Mouse (Mus musculus) monocyte, adult 2 months (primary cell): ENCODE results near the gene Polr1a.

Source experiments
- DNase-seq, 2 experiments: peaks; one replicate each; pipeline ENCODE4 v3.0.0; 2022; ENCODE audit warnings: low spot score in 2 of 2, low read depth in 1 of 2

Gene Polr1a

GRCm38 (mm10) chr6:71949721-71950120, 40.9 kb downstream of the Polr1a start:
- no peak for DNase-seq

- peak in 1 of 2 experiments; percentile 22 for DNase-seq
Measured at GRCm38 (mm10) chr6:71950592-71950991, 41.7 kb downstream of the Polr1a start.

- no peak for DNase-seq
Measured at GRCm38 (mm10) chr6:71951192-71951591, 42.3 kb downstream of the Polr1a start.

- DNase-seq = no peak
Measured at GRCm38 (mm10) chr6:71962119-71962518, 53.3 kb downstream of the Polr1a start.

- no peak for DNase-seq
Measured at GRCm38 (mm10) chr6:71962706-71963105, 53.9 kb downstream of the Polr1a start.

GRCm38 (mm10) chr6:71963561-71963960, 54.7 kb downstream of the Polr1a start:
- DNase-seq = peak; percentile 34 to 57

- DNase-seq = no peak
Measured at GRCm38 (mm10) chr6:71966683-71967303, 57.9 kb downstream of the Polr1a start.

GRCm38 (mm10) chr6:71967847-71968246, 59.0 kb downstream of the Polr1a start:
- no peak for DNase-seq

- DNase-seq = no peak
Measured at GRCm38 (mm10) chr6:71969459-71969858, 60.6 kb downstream of the Polr1a start.

- DNase-seq = no peak
Measured at GRCm38 (mm10) chr6:71970154-71970553, 61.3 kb downstream of the Polr1a start.

GRCm38 (mm10) chr6:71976592-71976991, 67.7 kb downstream of the Polr1a start:
- DNase-seq = no peak

- DNase-seq = no peak
Measured at GRCm38 (mm10) chr6:71980165-71980564, 71.3 kb downstream of the Polr1a start.

- DNase-seq = no peak
Measured at GRCm38 (mm10) chr6:71980587-71980986, 71.7 kb downstream of the Polr1a start.

- peak; percentile 33 for DNase-seq
Measured at GRCm38 (mm10) chr6:71981450-71981849, 72.6 kb downstream of the Polr1a start.

- no peak for DNase-seq
Measured at GRCm38 (mm10) chr6:71985984-71986383, 77.1 kb downstream of the Polr1a start.

GRCm38 (mm10) chr6:71987546-71988248, 78.8 kb downstream of the Polr1a start:
- DNase-seq = no peak

- DNase-seq = no peak
Measured at GRCm38 (mm10) chr6:71989647-71990351, 80.9 kb downstream of the Polr1a start.

GRCm38 (mm10) chr6:71990371-71990837, 81.6 kb downstream of the Polr1a start:
- no peak for DNase-seq

- no peak for DNase-seq
Measured at GRCm38 (mm10) chr6:71991190-71991932, 82.5 kb downstream of the Polr1a start.

GRCm38 (mm10) chr6:71991933-71992325, 83.1 kb downstream of the Polr1a start:
- no peak for DNase-seq

- DNase-seq = no peak
Measured at GRCm38 (mm10) chr6:71994004-71994403, 85.2 kb downstream of the Polr1a start.
